Mouse (Mus musculus): ENCODE data around the gene Smyd3.

Gene Smyd3

GRCm38 (mm10) chr1:179385691-179386090 is 132.2 kb downstream of the Smyd3 start:
- no peak for DNase-seq (ENCODE audit: low read depth in 2 of 2, low spot score in 2 of 2)

- no peak for DNase-seq (ENCODE audit: low read depth in 2 of 2, low spot score in 2 of 2)
Measured at GRCm38 (mm10) chr1:179384296-179384695, 133.5 kb downstream of the Smyd3 start.

- DNase-seq (ENCODE audit: low read depth in 2 of 2, low spot score in 2 of 2), result no peak
Measured at GRCm38 (mm10) chr1:179378102-179378501, 139.7 kb downstream of the Smyd3 start.

- DNase-seq (ENCODE audit: low read depth in 2 of 2, low spot score in 2 of 2), result no peak
Measured at GRCm38 (mm10) chr1:179374987-179375386, 142.9 kb downstream of the Smyd3 start.

- DNase-seq (ENCODE audit: low read depth in 2 of 2, low spot score in 2 of 2), result no peak
Measured at GRCm38 (mm10) chr1:179373911-179374310, 143.9 kb downstream of the Smyd3 start.

GRCm38 (mm10) chr1:179371191-179371590 is 146.7 kb downstream of the Smyd3 start:
- no peak for DNase-seq (ENCODE audit: low read depth in 2 of 2, low spot score in 2 of 2)

GRCm38 (mm10) chr1:179368426-179369010 is 149.3 kb downstream of the Smyd3 start:
- DNase-seq (ENCODE audit: low read depth in 2 of 2, low spot score in 2 of 2), result no peak

- DNase-seq (ENCODE audit: low read depth in 2 of 2, low spot score in 2 of 2), result no peak
Measured at GRCm38 (mm10) chr1:179361481-179362466, 156.1 kb downstream of the Smyd3 start.

GRCm38 (mm10) chr1:179357111-179357510 is 160.7 kb downstream of the Smyd3 start:
- no peak for DNase-seq (ENCODE audit: low read depth in 2 of 2, low spot score in 2 of 2)

GRCm38 (mm10) chr1:179354250-179354649 is 163.6 kb downstream of the Smyd3 start:
- no peak for DNase-seq (ENCODE audit: low read depth in 2 of 2, low spot score in 2 of 2)

- no peak for DNase-seq (ENCODE audit: low read depth in 2 of 2, low spot score in 2 of 2)
Measured at GRCm38 (mm10) chr1:179345318-179345925, 172.4 kb downstream of the Smyd3 start.

- DNase-seq (ENCODE audit: low read depth in 2 of 2, low spot score in 2 of 2), result no peak
Measured at GRCm38 (mm10) chr1:179343426-179343825, 174.4 kb downstream of the Smyd3 start.

GRCm38 (mm10) chr1:179341589-179341988 is 176.3 kb downstream of the Smyd3 start:
- no peak for DNase-seq (ENCODE audit: low read depth in 2 of 2, low spot score in 2 of 2)

GRCm38 (mm10) chr1:179339066-179339465 is 178.8 kb downstream of the Smyd3 start:
- DNase-seq (ENCODE audit: low read depth in 2 of 2, low spot score in 2 of 2), result no peak

- DNase-seq (ENCODE audit: low read depth in 2 of 2, low spot score in 2 of 2), result no peak
Measured at GRCm38 (mm10) chr1:179337529-179337928, 180.3 kb downstream of the Smyd3 start.

GRCm38 (mm10) chr1:179326965-179327308 is 190.9 kb downstream of the Smyd3 start:
- DNase-seq (ENCODE audit: low read depth in 2 of 2, low spot score in 2 of 2), result no peak

- DNase-seq (ENCODE audit: low read depth in 2 of 2, low spot score in 2 of 2), result no peak
Measured at GRCm38 (mm10) chr1:179326262-179326964, 191.4 kb downstream of the Smyd3 start.

- DNase-seq (ENCODE audit: low read depth in 2 of 2, low spot score in 2 of 2), result no peak
Measured at GRCm38 (mm10) chr1:179324271-179324670, 193.6 kb downstream of the Smyd3 start.

- DNase-seq (ENCODE audit: low read depth in 2 of 2, low spot score in 2 of 2), result no peak
Measured at GRCm38 (mm10) chr1:179313618-179314017, 204.2 kb downstream of the Smyd3 start.

GRCm38 (mm10) chr1:179309487-179309886 is 208.4 kb downstream of the Smyd3 start:
- no peak for DNase-seq (ENCODE audit: low read depth in 2 of 2, low spot score in 2 of 2)

GRCm38 (mm10) chr1:179302446-179303230 is 215.2 kb downstream of the Smyd3 start:
- no peak for DNase-seq (ENCODE audit: low read depth in 2 of 2, low spot score in 2 of 2)

Data from CD8-positive naive resting alpha-beta T cell, adult 2 months (primary cell).